Mouse (Mus musculus) liver, adult 2 months (tissue): ENCODE data around the gene Peli2. TPM values are rescaled to one million over a fixed set of nuclear protein-coding genes. Genes with fewer than 3 reads are reported as not detected.

Experiments
- DNase-seq: peaks from one replicate; pipeline ENCODE4 v3.0.0-alpha.2; 2011; ENCODE audit warnings: low read depth, low spot score; ENCODE audit errors: extremely low read depth
- H3K27ac ChIP-seq: fragments of 200-500 bp; replicated peaks from 2 replicates; pipeline ENCODE4 v1.5.1; 2012; ENCODE audit warnings: low read depth, mild to moderate bottlenecking, control low read depth, inconsistent platforms, low read length; ENCODE audit not compliant: insufficient read depth
- H3K27me3 ChIP-seq: fragments of 200-500 bp; 2 replicates; pipeline ENCODE4 v1.6.1; 2012; ENCODE audit warnings: mild to moderate bottlenecking, moderate library complexity, low read length, inconsistent platforms; ENCODE audit not compliant: control insufficient read depth, insufficient read depth
- H3K36me3 ChIP-seq: fragments of 200-500 bp; 2 replicates; pipeline ENCODE4 v1.6.1; 2012; ENCODE audit warnings: low read length, inconsistent platforms; ENCODE audit not compliant: control insufficient read depth, insufficient read depth
- H3K4me1 ChIP-seq: fragments of 200-500 bp; 2 replicates; pipeline ENCODE4 v1.6.1; 2011; ENCODE audit warnings: low read length; ENCODE audit not compliant: control insufficient read depth, insufficient read depth
- H3K4me3 ChIP-seq: fragments of 200-500 bp; 2 replicates; pipeline ENCODE4 v1.5.1; 2011; ENCODE audit warnings: low read depth, mild to moderate bottlenecking, control low read depth, low read length, moderate library complexity; ENCODE audit not compliant: insufficient read depth
- H3K79me2 ChIP-seq: fragments of 200-500 bp; 2 replicates; pipeline ENCODE4 v1.6.1; 2012; ENCODE audit warnings: inconsistent platforms, mild to moderate bottlenecking, low read length, moderate library complexity; ENCODE audit not compliant: control insufficient read depth, insufficient read depth
- H3K9ac ChIP-seq: fragments of 200-500 bp; 2 replicates; pipeline ENCODE4 v1.6.1; 2012; ENCODE audit warnings: low read depth, mild to moderate bottlenecking, control low read depth, inconsistent platforms, low read length
- CTCF ChIP-seq: fragments of 200-500 bp; IDR thresholded peaks from 2 replicates; pipeline ENCODE4 v1.5.1; 2011; ENCODE audit warnings: low read depth, low read length, control low read depth
- POLR2A ChIP-seq: fragments of 200-500 bp; IDR thresholded peaks from 2 replicates; pipeline ENCODE4 v1.6.1; 2011; ENCODE audit warnings: low read length, control low read depth; ENCODE audit not compliant: insufficient read depth; ENCODE audit errors: extremely low read depth
- WGBS: fragments of 180-500 bp; shearing (Covaris S2); methylation state at CpG from one replicate; pipeline ENCODE4 v1.1.7; 2018; 5-methylcytosine and 5-hydroxymethylcytosine counted together
- polyA plus RNA-seq: library from polyadenylated mRNA; depleted of rRNA; stranded (reverse); fragments of >200 nt; gene quantifications from 2 replicates; pipeline ENCODE4 v1.2.3, GENCODE M21; 2012
- total RNA-seq: library from RNA; depleted of rRNA; stranded (reverse); fragments of >200 nt; gene quantifications from 2 replicates; pipeline ENCODE4 v1.2.3, GENCODE M21; 2014

Peli2 gene
- total and polyA plus RNA-seq, 2 experiments = 12.7 to 14.7 TPM

GRCm38 (mm10) chr14:48121529-48122517, 1.2 kb downstream of the Peli2 start:
- no peak for TF ChIP-seq POLR2A
- Histone ChIP-seq H3K9ac (peak overlapping the region; percentile 99), H3K27me3 (no peaks in the 10 kb centered on the region), H3K4me1 (peaks cover 6% of the 10 kb centered on the region), H3K36me3 (no peaks in the 10 kb centered on the region), H3K27ac (peak overlapping the region; percentile 81), H3K4me3 (peak overlapping the region; percentile 97), H3K79me2 (peaks cover 13% of the 10 kb centered on the region; the same call in 1 of the 2 replicates)
- DNase-seq = no peak
- WGBS = 1% methylated on average over 32 of the region's 32 CpGs

- no peak overlapping the region for H3K4me3 ChIP-seq
- H3K9ac ChIP-seq = no peak overlapping the region
- H3K4me1 ChIP-seq = peaks cover 6% of the 10 kb centered on the region
- H3K27me3 ChIP-seq = no peaks in the 10 kb centered on the region
- no peaks in the 10 kb centered on the region for H3K36me3 ChIP-seq
- TF ChIP-seq POLR2A (no peak), CTCF (no peak)
- DNase-seq = no peak
- H3K27ac ChIP-seq = no peak overlapping the region
- 89% methylated on average over 5 of the region's 5 CpGs for WGBS
- H3K79me2 ChIP-seq = peaks cover 24% of the 10 kb centered on the region; the same call in 1 of the 2 replicates
Observed at GRCm38 (mm10) chr14:48124011-48124410, 3.4 kb downstream of the Peli2 start.

GRCm38 (mm10) chr14:48124816-48125215, 4.2 kb downstream of the Peli2 start:
- 50% methylated on average over 4 of the region's 4 CpGs for WGBS
- Histone ChIP-seq H3K79me2 (peaks cover 24% of the 10 kb centered on the region; the same call in 1 of the 2 replicates), H3K36me3 (no peaks in the 10 kb centered on the region), H3K9ac (no peak overlapping the region), H3K4me1 (peaks cover 6% of the 10 kb centered on the region), H3K27ac (no peak overlapping the region), H3K27me3 (no peaks in the 10 kb centered on the region), H3K4me3 (no peak overlapping the region)
- no peak for DNase-seq
- TF ChIP-seq POLR2A = no peak
- no peak for TF ChIP-seq CTCF

GRCm38 (mm10) chr14:48125971-48126370, 5.3 kb downstream of the Peli2 start:
- Histone ChIP-seq H3K4me3 (no peak overlapping the region), H3K4me1 (peaks cover 8% of the 10 kb centered on the region), H3K9ac (no peak overlapping the region), H3K27ac (no peak overlapping the region), H3K79me2 (peaks cover 24% of the 10 kb centered on the region; the same call in 1 of the 2 replicates), H3K36me3 (no peaks in the 10 kb centered on the region), H3K27me3 (no peaks in the 10 kb centered on the region)
- DNase-seq = no peak
- TF ChIP-seq POLR2A (no peak), CTCF (no peak)
- 88% methylated on average over 6 of the region's 6 CpGs for WGBS

GRCm38 (mm10) chr14:48126931-48127330, 6.3 kb downstream of the Peli2 start:
- Histone ChIP-seq H3K4me1 (peaks cover 17% of the 10 kb centered on the region), H3K79me2 (peaks cover 24% of the 10 kb centered on the region; the same call in 1 of the 2 replicates), H3K9ac (no peak overlapping the region), H3K4me3 (no peak overlapping the region), H3K27me3 (no peaks in the 10 kb centered on the region), H3K36me3 (no peaks in the 10 kb centered on the region), H3K27ac (no peak overlapping the region)
- no peak for DNase-seq
- no peak for TF ChIP-seq POLR2A
- no peak for TF ChIP-seq CTCF
- 79% methylated on average over 4 of the region's 4 CpGs for WGBS
